Mouse (Mus musculus): ENCODE data around the gene Mrpl19. TPM values are rescaled to one million over a fixed set of nuclear protein-coding genes. Genes with fewer than 3 reads are reported as not detected.

Gene Mrpl19
- polyA plus RNA-seq (2012; fragmentation: generic; extraction: Trizol) = 14.2 TPM

DNA sequence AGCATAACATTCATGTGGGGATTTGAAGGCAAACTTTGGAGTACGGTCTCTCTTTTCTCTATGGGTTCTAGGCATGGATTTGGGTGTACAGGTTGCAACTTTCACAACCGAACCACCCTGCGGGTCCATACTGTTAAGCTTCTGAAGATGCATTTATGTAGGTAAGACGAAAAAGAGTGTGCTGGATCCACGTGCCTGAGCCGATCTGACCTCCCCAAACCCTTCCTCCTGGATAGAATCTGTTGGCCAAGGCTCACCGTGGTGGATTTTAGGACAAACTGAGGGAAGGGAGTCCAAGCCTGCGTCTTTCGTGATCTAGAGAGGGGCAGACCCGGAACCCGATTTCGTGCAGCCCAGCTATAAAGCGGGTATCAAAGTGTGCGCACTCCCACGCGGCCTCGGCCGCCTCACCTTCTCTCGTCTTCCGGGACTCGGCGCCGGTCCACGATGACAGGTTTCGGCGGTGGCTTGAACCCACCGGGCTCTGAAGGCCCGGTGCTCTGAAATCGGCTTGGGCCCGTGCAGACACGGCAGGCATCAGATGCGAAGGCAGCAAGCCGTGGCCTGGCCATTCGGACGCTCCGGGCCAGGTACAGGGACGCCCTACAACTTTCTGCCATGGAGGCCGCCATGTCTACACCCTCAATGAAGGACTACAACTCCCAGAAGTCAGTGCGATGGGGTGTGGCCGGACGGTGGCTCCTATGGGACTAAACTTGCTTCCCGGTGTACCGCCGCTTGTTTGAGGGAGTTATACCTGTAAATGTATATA is at the start of gene Mrpl19:
Gene Mrpl19, minus strand, starts transcription at position 663 of the 772 bp plus-strand sequence.
- Histone ChIP-seq H3K36me3 (ENCODE audit: control insufficient read depth, insufficient read depth) (peaks cover 18% of the 10 kb centered on the region), H3K27me3 (ENCODE audit: control insufficient read depth, insufficient read depth, insufficient read length) (no peaks in the 10 kb centered on the region), H3K4me3 (peak within 1 kb of the TSS; percentile 75), H3ac (ENCODE audit: control insufficient read depth, insufficient read length) (peak within 1 kb of the TSS; percentile 28), H3K79me2 (ENCODE audit: control insufficient read depth, insufficient read depth) (peaks cover 9% of the 10 kb centered on the region), H3K4me2 (ENCODE audit: low read depth) (peak within 1 kb of the TSS; percentile 93)
- TF ChIP-seq MYOG (IDR thresholded peaks at IDR 0.05; ENCODE audit: control insufficient read depth in 1 of 3, insufficient read depth in 1 of 3, insufficient read length in 2 of 3, low read depth in 2 of 3) = no peak
- TF ChIP-seq POLR2A (IDR thresholded peaks at IDR 0.05; ENCODE audit: insufficient read length, low read depth) = peak; percentile 55

- no peak overlapping the region for H3ac ChIP-seq (ENCODE audit: control insufficient read depth, insufficient read length)
- H3K27me3 ChIP-seq (ENCODE audit: control insufficient read depth, insufficient read depth, insufficient read length) = no peaks in the 10 kb centered on the region
- no peaks in the 10 kb centered on the region for H3K79me2 ChIP-seq (ENCODE audit: control insufficient read depth, insufficient read depth)
- no peak overlapping the region for H3K4me3 ChIP-seq
- H3K36me3 ChIP-seq (ENCODE audit: control insufficient read depth, insufficient read depth) = no peaks in the 10 kb centered on the region
- TF ChIP-seq MYOG (IDR thresholded peaks at IDR 0.05; ENCODE audit: control insufficient read depth in 1 of 3, insufficient read depth in 1 of 3, insufficient read length in 2 of 3, low read depth in 2 of 3) (no peak), POLR2AphosphoS2 (IDR thresholded peaks at IDR 0.05; ENCODE audit: insufficient read length, low read depth) (no peak)
- H3K4me2 ChIP-seq (ENCODE audit: low read depth) = no peak overlapping the region
Observed at GRCm38 (mm10) chr6:82012392-82012791, 46.6 kb upstream of the Mrpl19 start.

- Histone ChIP-seq H3K36me3 (ENCODE audit: control insufficient read depth, insufficient read depth) (no peaks in the 10 kb centered on the region), H3ac (ENCODE audit: control insufficient read depth, insufficient read length) (no peak overlapping the region), H3K4me3 (no peak overlapping the region), H3K4me2 (ENCODE audit: low read depth) (peak overlapping the region; percentile 48), H3K27me3 (ENCODE audit: control insufficient read depth, insufficient read depth, insufficient read length) (peaks cover 1% of the 10 kb centered on the region), H3K79me2 (ENCODE audit: control insufficient read depth, insufficient read depth) (no peaks in the 10 kb centered on the region)
- TF ChIP-seq POLR2AphosphoS2 (IDR thresholded peaks at IDR 0.05; ENCODE audit: insufficient read length, low read depth) = no peak
- no peak for TF ChIP-seq E2F4 (IDR thresholded peaks at IDR 0.05; ENCODE audit: insufficient read depth)
Observed at GRCm38 (mm10) chr6:81990049-81990810, 24.5 kb upstream of the Mrpl19 start.

DNA sequence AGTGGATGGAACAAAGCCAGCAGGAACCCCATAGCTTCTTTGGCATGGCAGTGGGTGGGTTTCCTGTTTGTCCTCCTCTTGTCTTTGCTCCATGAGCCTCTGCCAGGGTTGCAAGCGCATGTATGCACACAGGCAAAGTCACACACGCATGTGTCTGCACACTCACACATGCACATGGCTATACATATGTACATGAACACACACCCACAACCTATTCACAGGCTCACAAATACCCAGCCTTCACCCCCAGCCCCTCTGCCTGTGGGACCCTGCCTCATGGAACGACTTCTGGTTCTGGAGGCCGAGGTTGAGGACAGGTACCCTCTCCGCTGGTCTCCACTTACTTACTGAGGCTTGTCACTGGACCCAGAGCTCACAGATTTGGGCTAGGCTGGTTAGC is 22.6 kb upstream of the Mrpl19 start:
- no peak overlapping the region for H3K4me2 ChIP-seq (ENCODE audit: low read depth)
- H3K27me3 ChIP-seq (ENCODE audit: control insufficient read depth, insufficient read depth, insufficient read length) = peaks cover 8% of the 10 kb centered on the region
- H3K79me2 ChIP-seq (ENCODE audit: control insufficient read depth, insufficient read depth) = no peaks in the 10 kb centered on the region
- no peak overlapping the region for H3K4me3 ChIP-seq
- TF ChIP-seq E2F4 (IDR thresholded peaks at IDR 0.05; ENCODE audit: insufficient read depth) = no peak
- TF ChIP-seq USF1 (IDR thresholded peaks at IDR 0.05; ENCODE audit: low read depth) = no peak
- TF ChIP-seq TCF12 (IDR thresholded peaks at IDR 0.05; ENCODE audit: insufficient read depth, poor library complexity, severe bottlenecking) = no peak
- TF ChIP-seq REST (IDR thresholded peaks at IDR 0.05; ENCODE audit: insufficient read depth, insufficient read length) = no peak
- TF ChIP-seq MYOG (IDR thresholded peaks at IDR 0.05; ENCODE audit: control insufficient read depth in 1 of 3, insufficient read depth in 1 of 3, insufficient read length in 2 of 3, low read depth in 2 of 3) = no peak
- no peak for TF ChIP-seq SRF (IDR thresholded peaks at IDR 0.05; ENCODE audit: control insufficient read depth, insufficient read length, low read depth)
- no peak for TF ChIP-seq MYOD1 (IDR thresholded peaks at IDR 0.05; ENCODE audit: control insufficient read depth in 1 of 3, insufficient read length in 2 of 3, low read depth in 2 of 3)
- TF ChIP-seq POLR2AphosphoS2 (IDR thresholded peaks at IDR 0.05; ENCODE audit: insufficient read length, low read depth) = no peak
- no peak overlapping the region for H3ac ChIP-seq (ENCODE audit: control insufficient read depth, insufficient read length)
- no peaks in the 10 kb centered on the region for H3K36me3 ChIP-seq (ENCODE audit: control insufficient read depth, insufficient read depth)

DNA sequence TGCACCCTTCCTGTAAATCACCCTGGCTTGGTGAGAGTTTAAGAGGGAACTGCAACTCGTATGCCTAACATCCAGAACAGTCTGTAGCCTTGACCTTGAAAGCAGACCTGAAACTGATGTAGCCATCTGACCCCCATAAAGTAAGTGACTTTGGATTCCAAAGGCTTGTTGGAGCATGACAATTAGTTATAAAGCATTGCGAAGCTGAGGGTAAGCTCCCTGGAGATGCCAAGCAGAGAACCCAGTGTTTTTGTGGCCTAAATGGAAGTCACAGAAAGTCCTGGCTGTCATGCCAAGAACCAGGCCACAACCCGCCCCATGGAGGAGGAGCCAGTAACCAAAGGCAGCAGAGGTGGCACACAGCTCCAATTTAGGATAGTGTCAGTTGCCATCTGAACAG is 21.8 kb upstream of the Mrpl19 start:
- peaks cover 8% of the 10 kb centered on the region for H3K27me3 ChIP-seq (ENCODE audit: control insufficient read depth, insufficient read depth, insufficient read length)
- H3K4me2 ChIP-seq (ENCODE audit: low read depth) = no peak overlapping the region
- TF ChIP-seq POLR2A (IDR thresholded peaks at IDR 0.05; ENCODE audit: insufficient read length, low read depth) (no peak), E2F4 (IDR thresholded peaks at IDR 0.05; ENCODE audit: insufficient read depth) (no peak), MYOD1 (IDR thresholded peaks at IDR 0.05; ENCODE audit: control insufficient read depth in 1 of 3, insufficient read length in 2 of 3, low read depth in 2 of 3) (no peak)
- H3K79me2 ChIP-seq (ENCODE audit: control insufficient read depth, insufficient read depth) = no peaks in the 10 kb centered on the region
- H3K36me3 ChIP-seq (ENCODE audit: control insufficient read depth, insufficient read depth) = no peaks in the 10 kb centered on the region
- H3K4me3 ChIP-seq = no peak overlapping the region
- no peak overlapping the region for H3ac ChIP-seq (ENCODE audit: control insufficient read depth, insufficient read length)

GRCm38 (mm10) chr6:81987010-81987409 is 21.3 kb upstream of the Mrpl19 start:
- H3K36me3 ChIP-seq (ENCODE audit: control insufficient read depth, insufficient read depth) = no peaks in the 10 kb centered on the region
- TF ChIP-seq TCF3 (IDR thresholded peaks at IDR 0.05; ENCODE audit: insufficient read length, low read depth) (no peak), E2F4 (IDR thresholded peaks at IDR 0.05; ENCODE audit: insufficient read depth) (no peak), MYOD1 (IDR thresholded peaks at IDR 0.05; ENCODE audit: control insufficient read depth in 1 of 3, insufficient read length in 2 of 3, low read depth in 2 of 3) (no peak), USF1 (IDR thresholded peaks at IDR 0.05; ENCODE audit: low read depth) (no peak), MYOG (IDR thresholded peaks at IDR 0.05; ENCODE audit: control insufficient read depth in 1 of 3, insufficient read depth in 1 of 3, insufficient read length in 2 of 3, low read depth in 2 of 3) (no peak), MAX (IDR thresholded peaks at IDR 0.05; ENCODE audit: low read depth) (no peak), POLR2A (IDR thresholded peaks at IDR 0.05; ENCODE audit: insufficient read length, low read depth) (no peak), POLR2AphosphoS2 (IDR thresholded peaks at IDR 0.05; ENCODE audit: insufficient read length, low read depth) (no peak), SRF (IDR thresholded peaks at IDR 0.05; ENCODE audit: control insufficient read depth, insufficient read length, low read depth) (no peak), REST (IDR thresholded peaks at IDR 0.05; ENCODE audit: insufficient read depth, insufficient read length) (no peak), CEBPB (IDR thresholded peaks at IDR 0.05; ENCODE audit: insufficient read depth, poor library complexity, severe bottlenecking) (no peak), TCF12 (IDR thresholded peaks at IDR 0.05; ENCODE audit: insufficient read depth, poor library complexity, severe bottlenecking) (no peak)
- no peak overlapping the region for H3ac ChIP-seq (ENCODE audit: control insufficient read depth, insufficient read length)
- no peaks in the 10 kb centered on the region for H3K79me2 ChIP-seq (ENCODE audit: control insufficient read depth, insufficient read depth)
- no peak overlapping the region for H3K4me3 ChIP-seq
- no peak overlapping the region for H3K4me2 ChIP-seq (ENCODE audit: low read depth)
- peaks cover 8% of the 10 kb centered on the region for H3K27me3 ChIP-seq (ENCODE audit: control insufficient read depth, insufficient read depth, insufficient read length)

All from myocyte (in vitro differentiated cells).